Mouse (Mus musculus): ENCODE results near the gene Aagab. TPM values are rescaled to one million over a fixed set of nuclear protein-coding genes. Genes with fewer than 3 reads are reported as not detected.
A peak's percentile ranks its signal among the peaks of the same experiment; 100 is the strongest.

Aagab gene
- total and polyA plus RNA-seq, 3 experiments = 16.1 to 27.4 TPM; not detected in 1

DNA sequence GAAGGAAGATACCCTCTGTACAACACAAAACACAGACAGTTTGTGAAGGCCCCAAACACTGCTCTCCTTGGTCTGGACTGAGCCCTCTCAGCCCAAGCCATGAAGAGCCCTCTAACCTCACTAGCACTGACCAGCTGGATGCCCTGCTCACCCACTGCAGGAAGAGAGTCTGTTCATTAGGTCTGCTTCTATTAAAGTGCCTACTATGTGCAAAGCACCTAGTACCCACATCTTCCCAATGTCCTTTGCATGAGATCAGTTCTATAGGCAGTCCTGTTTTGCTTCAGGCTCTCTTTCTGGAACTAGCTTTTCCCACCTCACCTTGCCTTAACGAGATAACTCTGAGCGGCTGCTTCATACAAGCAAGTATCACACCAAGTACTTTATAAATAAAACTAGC, 80.5 kb downstream of the Aagab start:
- no peak for DNase-seq (ENCODE audit: low read depth, low spot score)
- H3K27me3 ChIP-seq (ENCODE audit: control insufficient read depth in 1 of 2, insufficient read depth in 2 of 2, low read length in 2 of 2) = no peaks in the 10 kb centered on the region
- H3K9me3 ChIP-seq (replicated peaks; ENCODE audit: insufficient read depth, low read length) = no peaks in the 10 kb centered on the region
- peaks cover 0 to 22% of the 10 kb centered on the region in 2 experiments; a peak in 2 of 4 replicates for H3K36me3 ChIP-seq (ENCODE audit: control insufficient read depth in 1 of 2, insufficient read depth in 2 of 2, low read length in 2 of 2)
- TF ChIP-seq MAZ (IDR thresholded peaks at IDR 0.05; ENCODE audit: low read depth, low read length) (no peak), ZKSCAN1 (IDR thresholded peaks at IDR 0.05; ENCODE audit: low read depth, low read length) (peak; percentile 97)
- H3K4me3 ChIP-seq (ENCODE audit: control insufficient read depth in 1 of 2, insufficient read depth in 1 of 2, low read depth in 2 of 2, low read length in 2 of 2) = no peak overlapping the region
- H3K9ac ChIP-seq (ENCODE audit: control insufficient read depth, low read depth, low read length, poor library complexity, severe bottlenecking) = no peak overlapping the region
- H3K79me2 ChIP-seq (ENCODE audit: control insufficient read depth, insufficient read depth, low read length, poor library complexity) = no peaks in the 10 kb centered on the region
- no peak overlapping the region for H3K27ac ChIP-seq (ENCODE audit: control insufficient read depth, low read depth, low read length)
- peaks cover 8 to 40% of the 10 kb centered on the region in 2 experiments for H3K4me1 ChIP-seq (ENCODE audit: control insufficient read depth in 1 of 2, insufficient read depth in 2 of 2, low read length in 2 of 2)

DNA sequence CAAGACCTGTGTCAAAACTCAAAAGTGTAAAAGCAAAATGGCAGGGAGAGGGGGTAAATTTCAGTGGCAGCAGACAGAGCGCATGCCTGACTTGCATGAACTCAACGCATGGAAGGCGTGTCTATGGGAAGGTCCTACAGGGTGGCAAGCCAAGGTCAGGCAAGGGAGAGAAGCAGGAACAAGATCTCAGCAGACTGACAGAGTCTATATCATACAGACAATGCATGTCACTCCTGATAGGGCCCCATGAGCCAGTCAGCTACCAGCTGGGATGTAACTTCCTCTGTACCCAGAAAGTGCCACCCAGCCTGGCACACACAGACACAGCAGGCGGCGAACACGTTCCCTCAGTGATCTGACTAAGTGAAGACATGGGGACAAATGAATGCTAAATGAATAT, 81.8 kb downstream of the Aagab start:
- no peak overlapping the region for H3K9ac ChIP-seq (ENCODE audit: control insufficient read depth, low read depth, low read length, poor library complexity, severe bottlenecking)
- H3K79me2 ChIP-seq (ENCODE audit: control insufficient read depth, insufficient read depth, low read length, poor library complexity) = no peaks in the 10 kb centered on the region
- TF ChIP-seq ZKSCAN1 (IDR thresholded peaks at IDR 0.05; ENCODE audit: low read depth, low read length) (no peak), POLR2A (IDR thresholded peaks at IDR 0.05; ENCODE audit: control insufficient read depth in 1 of 2, insufficient read depth in 1 of 2, low read depth in 1 of 2, low read length in 2 of 2, poor library complexity in 1 of 2) (no peak), NELFE (IDR thresholded peaks at IDR 0.05; ENCODE audit: low read depth, low read length) (no peak), ZNF384 (IDR thresholded peaks at IDR 0.05; ENCODE audit: low read depth, low read length) (no peak), NRF1 (IDR thresholded peaks at IDR 0.05; ENCODE audit: insufficient read depth, low read depth, low read length, poor library complexity, severe bottlenecking) (no peak), HCFC1 (IDR thresholded peaks at IDR 0.05; ENCODE audit: low read depth, low read length) (no peak), POLR2AphosphoS5 (IDR thresholded peaks at IDR 0.05; ENCODE audit: borderline replicate concordance, low read depth, low read length) (no peak), GATA1 (IDR thresholded peaks at IDR 0.05; ENCODE audit: low read depth, low read length) (peak; percentile 23; the same call in 1 of the 2 replicates), SIN3A (IDR thresholded peaks at IDR 0.05; ENCODE audit: low read length) (peak; percentile 22; the same call in 1 of the 2 replicates), ETS1 (IDR thresholded peaks at IDR 0.05; ENCODE audit: low read depth, low read length) (peak; percentile 82), EP300 (IDR thresholded peaks at IDR 0.05; ENCODE audit: low read depth in 1 of 2, low read length in 2 of 2) (peak in 1 of 2 experiments; percentile 51; a peak in 2 of 4 replicates), POLR2AphosphoS2 (IDR thresholded peaks at IDR 0.05; ENCODE audit: low read length) (no peak)
- H3K4me3 ChIP-seq (ENCODE audit: control insufficient read depth in 1 of 2, insufficient read depth in 1 of 2, low read depth in 2 of 2, low read length in 2 of 2) = no peak overlapping the region
- DNase-seq (ENCODE audit: low read depth, low spot score) = peak; percentile 59
- H3K27me3 ChIP-seq (ENCODE audit: control insufficient read depth in 1 of 2, insufficient read depth in 2 of 2, low read length in 2 of 2) = no peaks in the 10 kb centered on the region
- peak overlapping the region; percentile 4; the same call in 1 of the 2 replicates for H3K27ac ChIP-seq (ENCODE audit: control insufficient read depth, low read depth, low read length)
- peaks cover 5 to 32% of the 10 kb centered on the region in 2 experiments for H3K4me1 ChIP-seq (ENCODE audit: control insufficient read depth in 1 of 2, insufficient read depth in 2 of 2, low read length in 2 of 2)
- H3K36me3 ChIP-seq (ENCODE audit: control insufficient read depth in 1 of 2, insufficient read depth in 2 of 2, low read length in 2 of 2) = peaks cover 0 to 20% of the 10 kb centered on the region in 2 experiments; a peak in 2 of 4 replicates
- no peaks in the 10 kb centered on the region for H3K9me3 ChIP-seq (replicated peaks; ENCODE audit: insufficient read depth, low read length)

DNA sequence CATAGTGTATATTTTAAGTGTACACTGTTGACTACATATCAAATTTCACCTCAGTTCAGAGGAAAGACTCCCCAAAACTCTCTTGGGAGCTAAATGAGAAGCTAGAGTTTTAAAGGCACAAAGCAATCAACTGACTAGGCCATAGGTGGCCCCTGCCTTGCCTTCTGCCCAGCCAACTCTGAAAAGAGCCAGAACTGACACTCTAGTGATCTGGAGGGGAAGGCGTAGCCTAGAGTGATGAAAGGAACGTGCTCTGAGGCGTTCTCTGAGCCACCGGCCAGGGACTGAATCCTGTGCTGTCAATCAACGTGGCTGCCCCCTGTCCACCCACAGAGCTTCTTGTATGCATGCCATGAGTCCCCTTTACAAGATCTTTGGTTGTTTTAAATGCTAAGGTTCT, 82.9 kb downstream of the Aagab start:
- Histone ChIP-seq H3K27me3 (ENCODE audit: control insufficient read depth in 1 of 2, insufficient read depth in 2 of 2, low read length in 2 of 2) (no peaks in the 10 kb centered on the region), H3K4me3 (ENCODE audit: control insufficient read depth in 1 of 2, insufficient read depth in 1 of 2, low read depth in 2 of 2, low read length in 2 of 2) (no peak overlapping the region), H3K27ac (ENCODE audit: control insufficient read depth, low read depth, low read length) (no peak overlapping the region), H3K9ac (ENCODE audit: control insufficient read depth, low read depth, low read length, poor library complexity, severe bottlenecking) (no peak overlapping the region), H3K9me3 (replicated peaks; ENCODE audit: insufficient read depth, low read length) (no peaks in the 10 kb centered on the region), H3K79me2 (ENCODE audit: control insufficient read depth, insufficient read depth, low read length, poor library complexity) (no peaks in the 10 kb centered on the region), H3K4me1 (ENCODE audit: control insufficient read depth in 1 of 2, insufficient read depth in 2 of 2, low read length in 2 of 2) (peaks cover 5 to 31% of the 10 kb centered on the region in 2 experiments), H3K36me3 (ENCODE audit: control insufficient read depth in 1 of 2, insufficient read depth in 2 of 2, low read length in 2 of 2) (peaks cover 0 to 20% of the 10 kb centered on the region in 2 experiments; a peak in 2 of 4 replicates)
- TF ChIP-seq MEF2A (IDR thresholded peaks at IDR 0.05; ENCODE audit: extremely low read depth, insufficient replicate concordance, low read depth, low read length, poor library complexity, severe bottlenecking) (no peak), CTCF (IDR thresholded peaks at IDR 0.05 in 2 of 3, conservative IDR thresholded peaks at IDR 0.05 in 1 of 3; ENCODE audit: control insufficient read depth in 1 of 3, insufficient read depth in 1 of 3, low read depth in 2 of 3, low read length in 3 of 3, poor library complexity in 1 of 3, severe bottlenecking in 1 of 3) (no peak), UBTF (IDR thresholded peaks at IDR 0.05; ENCODE audit: borderline replicate concordance, insufficient read depth, low read depth, low read length) (no peak), SIN3A (IDR thresholded peaks at IDR 0.05; ENCODE audit: low read length) (no peak), SMC3 (IDR thresholded peaks at IDR 0.05; ENCODE audit: low read depth, low read length) (no peak), MAFK (IDR thresholded peaks at IDR 0.05; ENCODE audit: borderline replicate concordance, low read depth, low read length) (no peak), ZNF384 (IDR thresholded peaks at IDR 0.05; ENCODE audit: low read depth, low read length) (no peak), POLR2AphosphoS2 (IDR thresholded peaks at IDR 0.05; ENCODE audit: low read length) (no peak), POLR2AphosphoS5 (IDR thresholded peaks at IDR 0.05; ENCODE audit: borderline replicate concordance, low read depth, low read length) (no peak), GATA1 (IDR thresholded peaks at IDR 0.05; ENCODE audit: low read depth, low read length) (no peak), ELF1 (IDR thresholded peaks at IDR 0.05; ENCODE audit: low read depth, low read length) (no peak), MAZ (IDR thresholded peaks at IDR 0.05; ENCODE audit: low read depth, low read length) (no peak), MYC (IDR thresholded peaks at IDR 0.05; ENCODE audit: low read depth, low read length) (no peak)
- no peak for DNase-seq (ENCODE audit: low read depth, low spot score)
